19 mouse cellular contexts compared by ENCODE assay signal in the genomic region with DNA sequence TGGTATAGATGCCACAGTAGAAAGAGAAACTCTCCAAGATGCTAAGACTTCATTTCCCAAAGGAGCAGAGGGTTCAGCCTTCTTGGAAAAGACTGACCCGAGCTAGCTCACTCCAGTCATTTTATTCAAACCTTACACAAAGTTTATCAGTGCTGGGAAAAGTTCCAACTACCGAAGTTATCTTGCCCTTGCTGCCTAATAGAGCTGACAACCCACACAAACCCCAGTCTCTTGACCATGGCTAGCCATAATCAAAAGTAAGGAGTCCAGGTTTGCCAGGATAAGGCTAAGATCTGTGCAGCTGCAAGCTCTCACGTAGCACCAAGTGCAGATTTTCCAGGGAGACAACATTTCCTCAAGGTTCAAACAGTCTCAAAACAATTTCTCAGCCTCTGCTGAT.
"Had no signal": no experiment of that assay in that cellular context is flagged by ENCODE, and none has a peak within 500 bp of the region (broad histone marks: within the 10 kb centered on the region; RNA-seq: fewer than 3 reads in every experiment).

No protein-coding gene starts in this region.

- ATAC-seq: liver, postnatal 0 days; lung, postnatal 0 days had no signal

- H3K27me3 ChIP-seq: limb, embryonic 13.5 days; neural tube, embryonic 12.5 days; neural tube, embryonic 15.5 days had no signal

- H3K27ac ChIP-seq: kidney, postnatal 0 days; layer of hippocampus, adult 2 months; limb, embryonic 10.5 days; limb, embryonic 13.5 days; liver, embryonic 14.5 days; macrophage; midbrain, embryonic 10.5 days; neural tube, embryonic 12.5 days; neural tube, embryonic 15.5 days had no signal

- H3K4me3 ChIP-seq: layer of hippocampus, adult 2 months; limb, embryonic 10.5 days; limb, embryonic 13.5 days; midbrain, embryonic 10.5 days; neural tube, embryonic 12.5 days; neural tube, embryonic 15.5 days had no signal

- H3K4me2 ChIP-seq: limb, embryonic 13.5 days; liver, embryonic 11.5 days; lung, embryonic 14.5 days; neural tube, embryonic 12.5 days; neural tube, embryonic 15.5 days had no signal

- H3K4me1 ChIP-seq: limb, embryonic 10.5 days had no signal

- H3K9ac ChIP-seq: limb, embryonic 13.5 days; liver, embryonic 14.5 days; liver, postnatal 0 days; lung, embryonic 14.5 days; neural tube, embryonic 12.5 days; neural tube, embryonic 15.5 days had no signal

- H3K9me3 ChIP-seq: limb, embryonic 10.5 days; limb, embryonic 13.5 days; midbrain, embryonic 10.5 days; neural tube, embryonic 12.5 days; neural tube, embryonic 15.5 days had no signal

- DNase-seq: kidney, adult 2 months; kidney, postnatal 25 days; layer of hippocampus, adult 9-11 months; liver, postnatal 0 days; lung, embryonic 14.5 days; midbrain, embryonic 14.5 days; thymus, adult 18-20 months; thymus, postnatal 36 days had no signal
